Mouse (Mus musculus): ENCODE measurements around the gene Hcn1.

Hcn1 gene

GRCm38 (mm10) chr13:118028662-118029061, 426.5 kb downstream of the Hcn1 start:
- no peak for DNase-seq

DNA sequence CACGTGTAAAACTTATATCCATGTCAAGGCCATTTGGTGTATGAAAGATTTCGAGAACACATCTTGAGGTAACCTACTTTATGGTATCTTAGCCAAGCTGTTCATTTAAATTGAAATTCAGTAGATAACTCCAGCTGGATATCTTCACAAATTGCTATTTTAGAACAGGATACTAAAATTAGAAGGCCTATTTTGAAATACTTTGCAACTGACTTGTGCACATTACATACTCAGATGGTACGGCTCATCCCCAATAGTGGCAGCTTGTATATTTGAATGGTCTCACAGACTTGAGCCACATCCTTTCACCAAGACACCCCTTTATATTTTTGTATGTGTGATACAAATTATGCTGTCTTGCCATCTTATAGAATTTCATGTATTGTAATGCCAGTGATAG, 427.5 kb downstream of the Hcn1 start:
- no peak for DNase-seq

- no peak for DNase-seq
Measured at GRCm38 (mm10) chr13:118035598-118035997, 433.5 kb downstream of the Hcn1 start.

Measured in cerebellum, adult 8-10 months (tissue).